Mouse (Mus musculus): ENCODE measurements at regions not wholly inside any gene's neighbourhood (a gene's known extent, or its start where the extent isn't known, plus 50 kb on each side); places are given as distances from the start of the nearest gene placed in this dataset.

GRCm38 (mm10) chr6:103405961-103406360, 104.4 kb upstream of the Chl1 start:
- H3K4me1 ChIP-seq (ENCODE audit: insufficient read depth, low read depth, low read length): no peaks in the 10 kb centered on the region
- H3K27me3 ChIP-seq (replicated peaks; ENCODE audit: insufficient read depth, low read length): no peaks in the 10 kb centered on the region
- H3K4me3 ChIP-seq (ENCODE audit: low read depth, low read length): no peak overlapping the region
- no peaks in the 10 kb centered on the region for H3K9me3 ChIP-seq (ENCODE audit: low read length)
- DNase-seq (ENCODE audit: low spot score) (no peak), ATAC-seq (no peak)
- no peak overlapping the region for H3K27ac ChIP-seq (ENCODE audit: low read length)
- H3K9ac ChIP-seq (replicated peaks; ENCODE audit: low read depth): no peak overlapping the region
- TF ChIP-seq EP300 (IDR thresholded peaks at IDR 0.05) (no peak), CTCF (IDR thresholded peaks at IDR 0.05) (no peak)
- H3K4me2 ChIP-seq (replicated peaks; ENCODE audit: low read depth, low read length): no peak overlapping the region
- no peaks in the 10 kb centered on the region for H3K36me3 ChIP-seq (ENCODE audit: insufficient read depth, low read length)

DNA sequence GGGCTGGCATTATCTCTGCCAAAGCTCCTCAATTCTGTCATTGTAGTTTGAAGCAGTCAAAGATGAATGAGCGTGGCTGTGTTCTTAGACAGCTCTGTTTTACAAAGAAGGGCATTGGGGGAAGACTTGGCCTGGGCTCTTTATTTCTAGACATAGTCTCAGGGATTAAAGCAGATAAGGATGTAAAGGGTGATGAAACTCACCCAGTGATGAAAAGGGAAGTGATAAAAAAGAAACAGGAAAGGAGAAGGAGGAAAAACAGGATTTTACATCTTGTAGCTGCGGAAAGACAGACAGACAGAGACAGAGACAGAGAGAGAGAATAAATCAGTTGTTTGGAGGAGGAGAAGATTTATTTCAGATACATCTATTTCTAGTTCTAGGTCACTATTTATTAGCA, 95.5 kb upstream of the Chl1 start:
- no peak for ATAC-seq
- 83% methylated on average over 2 of the region's 2 CpGs for WGBS

DNA sequence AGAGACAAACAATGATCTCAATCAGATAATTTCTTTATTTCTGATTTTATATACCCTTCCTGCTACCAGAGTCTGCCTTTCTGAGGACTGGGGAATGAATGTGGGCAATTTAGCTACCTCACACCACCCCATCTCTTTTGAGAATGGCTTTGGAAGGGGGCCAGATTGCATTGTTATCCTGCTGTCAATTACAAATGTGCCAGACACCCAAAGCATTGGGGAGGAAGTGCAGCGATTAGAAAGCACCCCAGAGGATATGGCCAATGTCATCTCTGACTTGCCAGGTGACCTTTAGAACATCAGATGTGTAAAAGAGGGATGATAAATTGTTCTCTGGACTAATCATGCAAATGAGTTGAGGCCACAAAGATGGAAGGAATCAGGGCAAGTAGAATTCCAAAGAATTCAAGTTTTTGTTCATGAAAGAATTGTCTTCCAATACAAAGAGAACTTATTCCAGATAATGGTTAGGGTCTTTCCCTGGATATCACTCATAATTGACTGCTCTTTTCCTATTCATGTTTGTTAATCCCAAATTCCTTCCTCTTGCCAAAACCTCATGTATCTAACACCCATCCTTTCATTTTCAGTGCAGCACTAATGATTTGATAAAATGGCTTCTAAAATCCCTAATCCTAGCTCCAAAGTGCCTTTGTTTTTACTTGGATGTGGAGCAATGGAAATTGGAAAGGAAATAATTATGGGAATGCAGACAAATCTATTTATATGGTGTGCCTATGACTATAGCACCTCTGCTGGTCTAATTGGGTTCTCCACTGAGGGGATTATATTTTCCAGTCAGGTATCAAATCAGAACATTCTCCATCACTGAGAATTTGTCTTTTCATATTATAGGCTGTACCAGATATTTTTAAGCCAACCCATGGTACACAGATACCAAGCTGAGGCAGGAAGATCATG, 89.1 kb upstream of the Chl1 start:
- H3K27me3 ChIP-seq (replicated peaks; ENCODE audit: insufficient read depth, low read length): no peaks in the 10 kb centered on the region
- 35% methylated on average over 1 of the region's 1 CpGs for WGBS
- no peak overlapping the region for H3K9ac ChIP-seq (replicated peaks; ENCODE audit: low read depth)
- no peak for ATAC-seq
- no peak overlapping the region for H3K27ac ChIP-seq (ENCODE audit: low read length)
- H3K4me3 ChIP-seq (ENCODE audit: low read depth, low read length): no peak overlapping the region
- no peaks in the 10 kb centered on the region for H3K36me3 ChIP-seq (ENCODE audit: insufficient read depth, low read length)
- no peaks in the 10 kb centered on the region for H3K4me1 ChIP-seq (ENCODE audit: insufficient read depth, low read depth, low read length)
- no peaks in the 10 kb centered on the region for H3K9me3 ChIP-seq (ENCODE audit: low read length)
- H3K4me2 ChIP-seq (replicated peaks; ENCODE audit: low read depth, low read length): no peak overlapping the region
- TF ChIP-seq CTCF (IDR thresholded peaks at IDR 0.05): no peak
- TF ChIP-seq EP300 (IDR thresholded peaks at IDR 0.05): no peak
- DNase-seq (ENCODE audit: low spot score): no peak

More for the DNA sequence above, 95.5 kb upstream of the Chl1 start:
- TF ChIP-seq CTCF (IDR thresholded peaks at IDR 0.05) (no peak), EP300 (IDR thresholded peaks at IDR 0.05) (no peak)
- Histone ChIP-seq H3K27me3 (replicated peaks; ENCODE audit: insufficient read depth, low read length) (no peaks in the 10 kb centered on the region), H3K9ac (replicated peaks; ENCODE audit: low read depth) (no peak overlapping the region), H3K9me3 (ENCODE audit: low read length) (no peaks in the 10 kb centered on the region), H3K36me3 (ENCODE audit: insufficient read depth, low read length) (no peaks in the 10 kb centered on the region), H3K27ac (ENCODE audit: low read length) (no peak overlapping the region), H3K4me1 (ENCODE audit: insufficient read depth, low read depth, low read length) (no peaks in the 10 kb centered on the region), H3K4me2 (replicated peaks; ENCODE audit: low read depth, low read length) (no peak overlapping the region), H3K4me3 (ENCODE audit: low read depth, low read length) (no peak overlapping the region)
- DNase-seq (ENCODE audit: low spot score): no peak

- no peaks in the 10 kb centered on the region for H3K4me1 ChIP-seq (ENCODE audit: insufficient read depth, low read depth, low read length)
- no peak for DNase-seq (ENCODE audit: low spot score)
- H3K4me3 ChIP-seq (ENCODE audit: low read depth, low read length): no peak overlapping the region
- no peaks in the 10 kb centered on the region for H3K27me3 ChIP-seq (replicated peaks; ENCODE audit: insufficient read depth, low read length)
- H3K9ac ChIP-seq (replicated peaks; ENCODE audit: low read depth): no peak overlapping the region
- no peak overlapping the region for H3K4me2 ChIP-seq (replicated peaks; ENCODE audit: low read depth, low read length)
- TF ChIP-seq EP300 (IDR thresholded peaks at IDR 0.05): no peak
- no peak for TF ChIP-seq CTCF (IDR thresholded peaks at IDR 0.05)
- no peaks in the 10 kb centered on the region for H3K9me3 ChIP-seq (ENCODE audit: low read length)
- WGBS: 45% methylated on average over 5 of the region's 5 CpGs
- no peak overlapping the region for H3K27ac ChIP-seq (ENCODE audit: low read length)
- no peaks in the 10 kb centered on the region for H3K36me3 ChIP-seq (ENCODE audit: insufficient read depth, low read length)
- no peak for ATAC-seq
These were observed 79.3 kb upstream of the Chl1 start for GRCm38 (mm10) chr6:103430933-103431594.

DNA sequence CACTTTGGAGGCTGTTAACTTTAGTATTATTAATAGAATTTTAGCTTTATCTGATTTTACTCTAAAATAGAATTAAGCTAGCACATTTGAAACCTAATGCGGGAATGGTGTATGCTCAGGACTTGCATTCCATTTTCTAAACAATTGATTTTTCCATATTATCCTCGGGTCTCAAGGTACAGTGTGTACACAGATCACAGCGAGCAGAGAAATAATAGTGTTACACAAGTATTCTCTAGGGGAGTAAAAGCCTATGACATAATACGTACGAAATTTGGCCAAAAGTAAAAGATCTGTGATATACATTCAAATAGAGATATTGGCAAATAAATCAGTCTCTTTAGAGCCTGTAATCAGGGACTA, 78.8 kb upstream of the Chl1 start:
- no peaks in the 10 kb centered on the region for H3K27me3 ChIP-seq (replicated peaks; ENCODE audit: insufficient read depth, low read length)
- WGBS: 76% methylated on average over 5 of the region's 5 CpGs
- H3K9ac ChIP-seq (replicated peaks; ENCODE audit: low read depth): no peak overlapping the region
- no peak overlapping the region for H3K4me2 ChIP-seq (replicated peaks; ENCODE audit: low read depth, low read length)
- TF ChIP-seq CTCF (IDR thresholded peaks at IDR 0.05): no peak
- H3K4me1 ChIP-seq (ENCODE audit: insufficient read depth, low read depth, low read length): no peaks in the 10 kb centered on the region
- no peaks in the 10 kb centered on the region for H3K36me3 ChIP-seq (ENCODE audit: insufficient read depth, low read length)
- DNase-seq (ENCODE audit: low spot score) (no peak), ATAC-seq (no peak)
- H3K4me3 ChIP-seq (ENCODE audit: low read depth, low read length): no peak overlapping the region
- H3K9me3 ChIP-seq (ENCODE audit: low read length): no peaks in the 10 kb centered on the region
- no peak overlapping the region for H3K27ac ChIP-seq (ENCODE audit: low read length)

All from lung, postnatal 0 days (tissue).